Comparison of ENCODE assay signal across 8 mouse cellular contexts in the genomic region with DNA sequence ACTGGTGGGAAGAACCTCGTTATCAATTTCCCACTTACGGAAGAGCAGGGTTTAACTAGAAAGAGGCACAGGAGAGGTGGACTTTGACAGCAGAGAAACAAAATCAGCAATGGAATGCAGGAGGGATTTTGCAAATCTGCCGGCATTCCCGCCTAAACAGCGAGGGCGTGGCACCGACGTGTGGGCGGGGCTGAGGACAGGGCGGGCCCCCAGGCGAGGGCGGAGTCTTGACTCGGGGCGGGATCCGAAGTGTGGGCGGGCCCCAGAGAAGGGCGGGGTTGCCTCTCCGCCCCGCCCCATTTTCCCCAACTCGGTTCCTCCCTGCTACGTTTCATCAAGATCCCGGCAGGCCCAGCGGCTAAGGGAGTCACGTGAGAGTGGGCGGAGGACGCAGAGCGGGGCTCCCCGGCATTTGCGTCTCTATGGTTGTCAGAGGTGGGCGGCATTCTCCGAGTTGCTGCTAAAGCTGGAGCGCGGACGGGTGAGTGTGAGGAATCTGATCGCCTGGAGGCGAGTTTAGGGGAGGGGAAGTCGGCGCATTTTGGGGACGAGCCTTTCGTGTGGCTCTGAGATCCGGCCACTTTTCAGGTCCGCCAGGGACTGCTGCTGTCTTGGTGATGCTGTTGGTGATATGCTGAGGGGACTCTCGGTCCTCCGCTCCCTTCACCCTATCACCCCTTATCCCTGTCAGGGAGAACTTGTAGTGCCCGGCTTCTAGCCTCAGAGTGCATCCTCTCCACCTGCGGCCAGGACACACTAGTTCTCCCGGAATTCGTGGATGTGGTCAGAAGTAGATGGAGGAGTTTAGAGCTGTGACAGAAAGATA. TPM values are rescaled to one million over a fixed set of nuclear protein-coding genes. Genes with fewer than 3 reads are reported as not detected.
DNase-seq lines count a peak whose midpoint lies in the region; ATAC-seq and TF ChIP-seq lines count a peak whose summit lies in the region.

A gene (plus strand): TSS at position 271 of the 826 bp plus-strand sequence.

- H3K4me1 ChIP-seq in bone marrow, adult 2 months (ENCODE audit: control insufficient read depth, insufficient read depth, low read length), result peaks cover 2% of the 10 kb centered on the region
- H3K4me1 ChIP-seq in embryonic facial prominence, embryonic 15.5 days, result peaks cover 8% of the 10 kb centered on the region
- H3K4me1 ChIP-seq in limb, embryonic 14.5 days (ENCODE audit: control insufficient read depth, insufficient read depth, low read length), result peaks cover 8% of the 10 kb centered on the region
- H3K4me1 ChIP-seq in midbrain, postnatal 0 days (ENCODE audit: insufficient read depth, low read length), result peaks cover 3% of the 10 kb centered on the region; the same call in 1 of the 2 replicates

- peak; percentile 74; the same call in 1 of the 2 replicates for TF ChIP-seq POLR2A in bone marrow, adult 2 months (IDR thresholded peaks at IDR 0.05; ENCODE audit: borderline replicate concordance, control insufficient read depth, low read depth, low read length)
- peak; percentile 68; the same call in 1 of the 2 replicates for TF ChIP-seq POLR2A in limb, embryonic 14.5 days (IDR thresholded peaks at IDR 0.05; ENCODE audit: borderline replicate concordance, extremely low read depth, insufficient read depth, insufficient read length)

- DNase-seq in 416B (ENCODE audit: low read depth), result peak; percentile 98
- DNase-seq in heart, adult 8-10 months (ENCODE audit: low spot score), result peak; percentile 96
- DNase-seq in kidney, adult 9 months, result peak; percentile 98
- DNase-seq in limb, embryonic 14.5 days (ENCODE audit: low spot score), result peak; percentile 97
- DNase-seq in midbrain, postnatal 0 days (ENCODE audit: low spot score), result peak; percentile 96
- peak; percentile 94 to 95 for DNase-seq in spleen, postnatal 14 days (ENCODE audit: low spot score in 2 of 2)

- peak; percentile 97 for ATAC-seq in embryonic facial prominence, embryonic 15.5 days (ENCODE audit: insufficient number of reproducible peaks, low FRiP score, low TSS enrichment, low read depth)
- peak; percentile 99 for ATAC-seq in limb, embryonic 14.5 days (ENCODE audit: low FRiP score, low read depth)
- peak; percentile 96 for ATAC-seq in midbrain, postnatal 0 days (ENCODE audit: low FRiP score)

- no peak for TF ChIP-seq CTCF in bone marrow, adult 2 months (IDR thresholded peaks at IDR 0.05; ENCODE audit: control insufficient read depth, insufficient read depth, low read length)
- no peak for TF ChIP-seq CTCF in midbrain, postnatal 0 days (IDR thresholded peaks at IDR 0.05)

- WGBS in bone marrow, adult 2 months, result under 1% methylated on average over 48 of the region's 48 CpGs
- under 1% methylated on average over 48 of the region's 48 CpGs for WGBS in embryonic facial prominence, embryonic 15.5 days
- 1% methylated on average over 47 of the region's 48 CpGs for WGBS in limb, embryonic 14.5 days
- 1% methylated on average over 48 of the region's 48 CpGs for WGBS in midbrain, postnatal 0 days

- peak within 1 kb of the TSS; percentile 64 for H3K4me2 ChIP-seq in embryonic facial prominence, embryonic 15.5 days (replicated peaks)
- peak within 1 kb of the TSS; percentile 59 for H3K4me2 ChIP-seq in limb, embryonic 14.5 days (replicated peaks; ENCODE audit: low read depth, low read length, severe bottlenecking)
- peak within 1 kb of the TSS; percentile 71 for H3K4me2 ChIP-seq in midbrain, postnatal 0 days (ENCODE audit: low read depth, low read length, poor library complexity, severe bottlenecking)

- no peaks in the 10 kb centered on the region for H3K27me3 ChIP-seq in embryonic facial prominence, embryonic 15.5 days
- H3K27me3 ChIP-seq in limb, embryonic 14.5 days (ENCODE audit: control insufficient read depth, insufficient read depth, low read length), result no peaks in the 10 kb centered on the region
- H3K27me3 ChIP-seq in midbrain, postnatal 0 days (ENCODE audit: insufficient read depth, low read length), result no peaks in the 10 kb centered on the region

- H3K36me3 ChIP-seq in embryonic facial prominence, embryonic 15.5 days, result no peaks in the 10 kb centered on the region
- H3K36me3 ChIP-seq in limb, embryonic 14.5 days (ENCODE audit: control insufficient read depth, insufficient read depth, low read length), result no peaks in the 10 kb centered on the region
- H3K36me3 ChIP-seq in midbrain, postnatal 0 days (ENCODE audit: insufficient read depth, low read length), result no peaks in the 10 kb centered on the region

- H3K27ac ChIP-seq in bone marrow, adult 2 months (ENCODE audit: control insufficient read depth, insufficient read depth, low read depth, low read length, poor library complexity), result peak within 1 kb of the TSS; percentile 77
- peak within 1 kb of the TSS; percentile 63 for H3K27ac ChIP-seq in embryonic facial prominence, embryonic 15.5 days (replicated peaks)
- H3K27ac ChIP-seq in limb, embryonic 14.5 days (replicated peaks; ENCODE audit: low read depth, low read length), result peak within 1 kb of the TSS; percentile 72
- peak within 1 kb of the TSS; percentile 43; the same call in 1 of the 2 replicates for H3K27ac ChIP-seq in midbrain, postnatal 0 days (ENCODE audit: low read depth, low read length)

- peak within 1 kb of the TSS; percentile 50 for H3K9ac ChIP-seq in embryonic facial prominence, embryonic 15.5 days
- H3K9ac ChIP-seq in limb, embryonic 14.5 days (ENCODE audit: low read depth, low read length, severe bottlenecking), result peak within 1 kb of the TSS; percentile 75
- peak within 1 kb of the TSS; percentile 70 for H3K9ac ChIP-seq in midbrain, postnatal 0 days (replicated peaks; ENCODE audit: low read length, poor library complexity, severe bottlenecking)

- no peaks in the 10 kb centered on the region for H3K9me3 ChIP-seq in embryonic facial prominence, embryonic 15.5 days (replicated peaks)
- no peaks in the 10 kb centered on the region for H3K9me3 ChIP-seq in limb, embryonic 14.5 days (ENCODE audit: control insufficient read depth, low read length)
- no peaks in the 10 kb centered on the region for H3K9me3 ChIP-seq in midbrain, postnatal 0 days (ENCODE audit: low read length)

- H3K4me3 ChIP-seq in bone marrow, adult 2 months (replicated peaks; ENCODE audit: control insufficient read depth, low read depth, low read length), result peak within 1 kb of the TSS; percentile 81
- peak within 1 kb of the TSS; percentile 60 for H3K4me3 ChIP-seq in embryonic facial prominence, embryonic 15.5 days (replicated peaks)
- peak within 1 kb of the TSS; percentile 77 for H3K4me3 ChIP-seq in limb, embryonic 14.5 days (replicated peaks; ENCODE audit: low read length)
- H3K4me3 ChIP-seq in midbrain, postnatal 0 days (ENCODE audit: low read depth, low read length), result peak within 1 kb of the TSS; percentile 72

RNA-seq across cellular contexts. Expression of the gene that starts here (rescaled TPM):
- polyA plus RNA-seq in bone marrow, adult 2 months (2011; ENCODE audit: insufficient read depth, insufficient read length, low replicate concordance, missing spikeins), result 26.5 and 29.0 TPM in 2 replicates
- 86.1 and 88.2 TPM in 2 replicates for polyA plus RNA-seq in embryonic facial prominence, embryonic 15.5 days (2015; fragmentation: Nextera tagmentation; extraction: Ambion mirVana)
- 10 to 100 TPM; 20.9 to 27.4 (median 22.2) TPM for total RNA-seq in heart, adult 8-10 months (2022)
- polyA plus RNA-seq in limb, embryonic 14.5 days (2012; rRNA removed), result 93.7 and 95.3 TPM in 2 replicates
- 81.9 and 86.7 TPM in 2 replicates for polyA plus RNA-seq in limb, embryonic 14.5 days (2014; fragmentation: Nextera tagmentation; extraction: Ambion mirVana)
- 69.7 and 70.9 TPM in 2 replicates for total RNA-seq in midbrain, postnatal 0 days (2014; rRNA removed)
- polyA plus RNA-seq in midbrain, postnatal 0 days (2015; fragmentation: Nextera tagmentation; extraction: Ambion mirVana), result 61.1 and 64.2 TPM in 2 replicates

Comparison
In these comparisons a context has a peak if more than half of its experiments do, and no peak if none do; other contexts are left out.
1. Peak in every context shown above with its lines: DNase-seq, ATAC-seq, H3K4me3 ChIP-seq and H3K27ac ChIP-seq.